Mouse (Mus musculus) embryonic facial prominence, embryonic 12.5 days (tissue): ENCODE measurements around the gene AI854703. TPM values are rescaled to one million over a fixed set of nuclear protein-coding genes. Genes with fewer than 3 reads are reported as not detected.
A peak's percentile ranks its signal among the peaks of the same experiment; 100 is the strongest.

Experiments
- ATAC-seq: fragments of 200-750 bp; cut with Nextera tagmentation; 2 replicates; pipeline ENCODE4 v1.8.0; 2017; ENCODE audit not compliant: insufficient number of reproducible peaks, insufficient read depth, low FRiP score, low TSS enrichment
- H3K27ac ChIP-seq: fragments of 300-500 bp; sonication (generic); 2 replicates; pipeline ENCODE4 v1.5.1; 2016; ENCODE audit warnings: mild to moderate bottlenecking
- H3K27me3 ChIP-seq: fragments of 300-500 bp; sonication (generic); 2 replicates; pipeline ENCODE4 v1.6.1; 2016; ENCODE audit warnings: mild to moderate bottlenecking, moderate library complexity
- H3K36me3 ChIP-seq: fragments of 300-500 bp; sonication (generic); 2 replicates; pipeline ENCODE4 v1.6.1; 2016; ENCODE audit warnings: mild to moderate bottlenecking
- H3K4me1 ChIP-seq: fragments of 300-500 bp; sonication (generic); 2 replicates; pipeline ENCODE4 v1.6.1; 2016
- H3K4me2 ChIP-seq: fragments of 300-500 bp; sonication (generic); replicated peaks from 2 replicates; pipeline ENCODE4 v1.6.1; 2016; ENCODE audit warnings: mild to moderate bottlenecking, moderate library complexity
- H3K4me3 ChIP-seq: fragments of 300-500 bp; sonication (generic); 2 replicates; pipeline ENCODE4 v1.5.1; 2016; ENCODE audit warnings: mild to moderate bottlenecking
- H3K9ac ChIP-seq: fragments of 300-500 bp; sonication (generic); 2 replicates; pipeline ENCODE4 v1.6.1; 2016; ENCODE audit warnings: mild to moderate bottlenecking, moderate library complexity
- H3K9me3 ChIP-seq: fragments of 300-500 bp; sonication (generic); 2 replicates; pipeline ENCODE4 v1.6.1; 2016; ENCODE audit warnings: mild to moderate bottlenecking, moderate library complexity
- WGBS: fragments of 180-500 bp; shearing (Covaris S2); methylation state at CpG from one replicate; pipeline ENCODE4 v1.1.7; 2016; 5-methylcytosine and 5-hydroxymethylcytosine counted together
- polyA plus RNA-seq: library from polyadenylated mRNA; unstranded; fragments of >200 nt; fragmentation: Nextera tagmentation; extraction: Ambion mirVana; gene quantifications from 2 replicates; pipeline ENCODE4 v1.2.1, GENCODE M21; 2016

AI854703 gene
- 1.5 and 2.0 TPM in 2 replicates for polyA plus RNA-seq

GRCm38 (mm10) chr6:48626464-48626863 lies at the start of gene AI854703:
Gene AI854703 (plus strand): TSS chr6:48626764.
- Histone ChIP-seq H3K4me3 (peak within 1 kb of the TSS; percentile 50), H3K9ac (peak within 1 kb of the TSS; percentile 12), H3K27me3 (peaks cover 49% of the 10 kb centered on the region), H3K9me3 (no peaks in the 10 kb centered on the region), H3K36me3 (peaks cover 6% of the 10 kb centered on the region; the same call in 1 of the 2 replicates), H3K4me2 (peak within 1 kb of the TSS; percentile 87), H3K27ac (no peak within 1 kb of the TSS), H3K4me1 (peaks cover 15% of the 10 kb centered on the region; the same call in 1 of the 2 replicates)
- no peak for ATAC-seq
- 23% methylated on average over 8 of the region's 8 CpGs for WGBS

GRCm38 (mm10) chr6:48578736-48579135 lies 47.8 kb upstream of the AI854703 start:
- H3K4me3 ChIP-seq, result no peak overlapping the region
- ATAC-seq, result no peak
- 57% methylated on average over 5 of the region's 5 CpGs for WGBS
- no peaks in the 10 kb centered on the region for H3K27me3 ChIP-seq
- no peak overlapping the region for H3K4me2 ChIP-seq
- no peaks in the 10 kb centered on the region for H3K36me3 ChIP-seq
- H3K4me1 ChIP-seq, result 0 out of 2 replicates have a peak, but pooled peaks cover 5% of the 10 kb centered on the region
- H3K9ac ChIP-seq, result no peak overlapping the region
- H3K9me3 ChIP-seq, result no peaks in the 10 kb centered on the region
- no peak overlapping the region for H3K27ac ChIP-seq

- Histone ChIP-seq H3K9me3 (no peaks in the 10 kb centered on the region), H3K4me3 (no peak overlapping the region), H3K27ac (no peak overlapping the region), H3K9ac (no peak overlapping the region), H3K4me1 (0 out of 2 replicates have a peak, but pooled peaks cover 5% of the 10 kb centered on the region), H3K4me2 (no peak overlapping the region), H3K36me3 (no peaks in the 10 kb centered on the region), H3K27me3 (no peaks in the 10 kb centered on the region)
- ATAC-seq, result no peak
- 34% methylated on average over 5 of the region's 5 CpGs for WGBS
Measured at GRCm38 (mm10) chr6:48579215-48579648, 47.3 kb upstream of the AI854703 start.

GRCm38 (mm10) chr6:48581257-48581656 lies 45.3 kb upstream of the AI854703 start:
- 0 out of 2 replicates have a peak, but pooled peaks cover 5% of the 10 kb centered on the region for H3K4me1 ChIP-seq
- H3K9me3 ChIP-seq, result no peaks in the 10 kb centered on the region
- WGBS, result 44% methylated on average over 3 of the region's 3 CpGs
- H3K4me3 ChIP-seq, result no peak overlapping the region
- H3K4me2 ChIP-seq, result no peak overlapping the region
- no peak for ATAC-seq
- H3K27me3 ChIP-seq, result no peaks in the 10 kb centered on the region
- no peak overlapping the region for H3K9ac ChIP-seq
- H3K36me3 ChIP-seq, result no peaks in the 10 kb centered on the region
- H3K27ac ChIP-seq, result no peak overlapping the region

GRCm38 (mm10) chr6:48582037-48582436 lies 44.5 kb upstream of the AI854703 start:
- H3K4me3 ChIP-seq, result no peak overlapping the region
- H3K36me3 ChIP-seq, result no peaks in the 10 kb centered on the region
- H3K27me3 ChIP-seq, result no peaks in the 10 kb centered on the region
- H3K4me1 ChIP-seq, result 0 out of 2 replicates have a peak, but pooled peaks cover 5% of the 10 kb centered on the region
- H3K9ac ChIP-seq, result no peak overlapping the region
- no peaks in the 10 kb centered on the region for H3K9me3 ChIP-seq
- no peak for ATAC-seq
- 73% methylated on average over 3 of the region's 3 CpGs for WGBS
- H3K27ac ChIP-seq, result no peak overlapping the region
- H3K4me2 ChIP-seq, result no peak overlapping the region

- ATAC-seq, result no peak
- Histone ChIP-seq H3K36me3 (no peaks in the 10 kb centered on the region), H3K9ac (no peak within 1 kb of the TSS), H3K9me3 (no peaks in the 10 kb centered on the region), H3K27me3 (no peaks in the 10 kb centered on the region), H3K4me2 (no peak within 1 kb of the TSS), H3K4me3 (no peak within 1 kb of the TSS), H3K4me1 (peaks cover 13% of the 10 kb centered on the region), H3K27ac (peak within 1 kb of the TSS; percentile 65)
- WGBS, result 27% methylated on average over 6 of the region's 6 CpGs
Measured at GRCm38 (mm10) chr6:48589194-48589750, 37.3 kb upstream of the AI854703 start, which contains the start of gene Gm45021. Gene Gm45021 (plus strand): TSS chr6:48589610.

GRCm38 (mm10) chr6:48591221-48591845 lies 35.2 kb upstream of the AI854703 start:
- Histone ChIP-seq H3K4me3 (no peak overlapping the region), H3K9me3 (peaks cover 6% of the 10 kb centered on the region), H3K27me3 (no peaks in the 10 kb centered on the region), H3K4me2 (no peak overlapping the region), H3K4me1 (peaks cover 24% of the 10 kb centered on the region), H3K9ac (no peak overlapping the region), H3K27ac (no peak overlapping the region), H3K36me3 (peaks cover 8% of the 10 kb centered on the region)
- 90% methylated on average over 3 of the region's 3 CpGs for WGBS
- ATAC-seq, result no peak

GRCm38 (mm10) chr6:48591871-48592270 lies 34.7 kb upstream of the AI854703 start:
- Histone ChIP-seq H3K36me3 (peaks cover 13% of the 10 kb centered on the region), H3K4me2 (no peak overlapping the region), H3K27ac (no peak overlapping the region), H3K9me3 (peaks cover 12% of the 10 kb centered on the region), H3K4me3 (no peak overlapping the region), H3K9ac (no peak overlapping the region), H3K4me1 (peaks cover 24% of the 10 kb centered on the region), H3K27me3 (no peaks in the 10 kb centered on the region)
- no peak for ATAC-seq
- 89% methylated on average over 6 of the region's 6 CpGs for WGBS

- Histone ChIP-seq H3K9me3 (peaks cover 27% of the 10 kb centered on the region), H3K36me3 (peaks cover 29% of the 10 kb centered on the region), H3K9ac (peak within 1 kb of the TSS; percentile 83), H3K4me1 (peaks cover 24% of the 10 kb centered on the region), H3K4me2 (peak within 1 kb of the TSS; percentile 72), H3K4me3 (peak within 1 kb of the TSS; percentile 81), H3K27ac (peak within 1 kb of the TSS; percentile 84), H3K27me3 (no peaks in the 10 kb centered on the region)
- 8% methylated on average over 45 of the region's 45 CpGs for WGBS
- peak; percentile 81 for ATAC-seq
Measured at GRCm38 (mm10) chr6:48593158-48594042, 33.2 kb upstream of the AI854703 start, which contains the start of the genes Repin1 and Gm44965. Gene Repin1 (plus strand): TSS chr6:48593883. Gene Gm44965 (plus strand): TSS chr6:48593941.

- Histone ChIP-seq H3K9ac (peak overlapping the region; percentile 83), H3K9me3 (peaks cover 29% of the 10 kb centered on the region), H3K27ac (peak overlapping the region; percentile 84), H3K4me3 (peak overlapping the region; percentile 81), H3K4me2 (peak overlapping the region; percentile 72), H3K4me1 (peaks cover 21% of the 10 kb centered on the region), H3K27me3 (no peaks in the 10 kb centered on the region), H3K36me3 (peaks cover 37% of the 10 kb centered on the region)
- 2% methylated on average over 40 of the region's 41 CpGs for WGBS
- peak; percentile 52 for ATAC-seq
Measured at GRCm38 (mm10) chr6:48594043-48594738, 32.4 kb upstream of the AI854703 start.

GRCm38 (mm10) chr6:48595278-48595677 lies 31.3 kb upstream of the AI854703 start:
- 53% methylated on average over 1 of the region's 1 CpGs for WGBS
- peak overlapping the region; percentile 81 for H3K4me3 ChIP-seq
- no peak overlapping the region for H3K9ac ChIP-seq
- H3K4me2 ChIP-seq, result peak overlapping the region; percentile 72
- no peak overlapping the region for H3K27ac ChIP-seq
- no peaks in the 10 kb centered on the region for H3K27me3 ChIP-seq
- peaks cover 29% of the 10 kb centered on the region for H3K9me3 ChIP-seq
- no peak for ATAC-seq
- H3K36me3 ChIP-seq, result peaks cover 44% of the 10 kb centered on the region
- peaks cover 15% of the 10 kb centered on the region for H3K4me1 ChIP-seq
